Mouse (Mus musculus) liver, postnatal 0 days (tissue): ENCODE results near the gene Slc6a6. TPM values are rescaled to one million over a fixed set of nuclear protein-coding genes. Genes with fewer than 3 reads are reported as not detected.

Source experiments
- ATAC-seq: fragments of 200-750 bp; cut with Nextera tagmentation; 2 replicates; pipeline ENCODE4 v1.8.0; 2017; ENCODE audit warnings: mild to moderate bottlenecking, moderate library complexity
- DNase-seq: peaks from one replicate; pipeline ENCODE4 v3.0.0-alpha.2; 2016
- H3K27ac ChIP-seq: fragments of 300-500 bp; sonication (generic); 2 replicates; pipeline ENCODE4 v1.5.1; 2014; ENCODE audit warnings: antibody characterized with exemption, moderate library complexity, mild to moderate bottlenecking, low read depth
- H3K27me3 ChIP-seq: fragments of 300-500 bp; sonication (generic); 2 replicates; pipeline ENCODE4 v1.6.1; 2014; ENCODE audit warnings: low read length, control low read depth, mixed read lengths; ENCODE audit not compliant: insufficient read depth
- H3K36me3 ChIP-seq: fragments of 300-500 bp; sonication (generic); replicated peaks from 2 replicates; pipeline ENCODE4 v1.6.1; 2014; ENCODE audit warnings: mild to moderate bottlenecking, control low read depth, low read length, moderate library complexity, mixed read lengths; ENCODE audit not compliant: insufficient read depth
- H3K4me1 ChIP-seq: fragments of 300-500 bp; sonication (generic); 2 replicates; pipeline ENCODE4 v1.6.1; 2014; ENCODE audit warnings: antibody characterized with exemption, mild to moderate bottlenecking, control low read depth; ENCODE audit not compliant: insufficient read depth
- H3K4me2 ChIP-seq: fragments of 300-500 bp; sonication (generic); 2 replicates; pipeline ENCODE4 v1.6.1; 2014; ENCODE audit warnings: low read depth, mild to moderate bottlenecking, low read length, moderate library complexity, mixed read lengths
- H3K4me3 ChIP-seq: fragments of 300-500 bp; sonication (generic); 2 replicates; pipeline ENCODE4 v1.5.1; 2014; ENCODE audit warnings: low read depth, low read length
- H3K9ac ChIP-seq: fragments of 300-500 bp; sonication (generic); replicated peaks from 2 replicates; pipeline ENCODE4 v1.6.1; 2014; ENCODE audit warnings: mild to moderate bottlenecking, moderate library complexity
- H3K9me3 ChIP-seq: fragments of 300-500 bp; sonication (generic); 2 replicates; pipeline ENCODE4 v1.6.1; 2016; ENCODE audit warnings: mild to moderate bottlenecking, control low read depth, low read length, mixed read lengths
- CTCF ChIP-seq: sonication (generic); IDR thresholded peaks from 2 replicates; pipeline ENCODE4 v1.5.1; 2016; ENCODE audit warnings: antibody characterized with exemption, low read depth
- EP300 ChIP-seq: IDR thresholded peaks from 2 replicates; pipeline ENCODE4 v1.6.1; 2016; ENCODE audit warnings: antibody characterized with exemption, low read depth, mild to moderate bottlenecking
- WGBS: fragments of 180-500 bp; shearing (Covaris S2); extraction: QIAGEN DNeasy Blood & Tissue Kit; methylation state at CpG from one replicate; pipeline ENCODE4 v1.1.7; 2014; ENCODE audit not compliant: insufficient replicate concordance; 5-methylcytosine and 5-hydroxymethylcytosine counted together
- polyA plus RNA-seq: library from polyadenylated mRNA; unstranded; fragments of >200 nt; fragmentation: Nextera tagmentation; extraction: Ambion mirVana; gene quantifications from 2 replicates; pipeline ENCODE4 v1.2.1, GENCODE M21; 2015

The Slc6a6 gene
- 31.1 and 34.4 TPM in 2 replicates for polyA plus RNA-seq

DNA sequence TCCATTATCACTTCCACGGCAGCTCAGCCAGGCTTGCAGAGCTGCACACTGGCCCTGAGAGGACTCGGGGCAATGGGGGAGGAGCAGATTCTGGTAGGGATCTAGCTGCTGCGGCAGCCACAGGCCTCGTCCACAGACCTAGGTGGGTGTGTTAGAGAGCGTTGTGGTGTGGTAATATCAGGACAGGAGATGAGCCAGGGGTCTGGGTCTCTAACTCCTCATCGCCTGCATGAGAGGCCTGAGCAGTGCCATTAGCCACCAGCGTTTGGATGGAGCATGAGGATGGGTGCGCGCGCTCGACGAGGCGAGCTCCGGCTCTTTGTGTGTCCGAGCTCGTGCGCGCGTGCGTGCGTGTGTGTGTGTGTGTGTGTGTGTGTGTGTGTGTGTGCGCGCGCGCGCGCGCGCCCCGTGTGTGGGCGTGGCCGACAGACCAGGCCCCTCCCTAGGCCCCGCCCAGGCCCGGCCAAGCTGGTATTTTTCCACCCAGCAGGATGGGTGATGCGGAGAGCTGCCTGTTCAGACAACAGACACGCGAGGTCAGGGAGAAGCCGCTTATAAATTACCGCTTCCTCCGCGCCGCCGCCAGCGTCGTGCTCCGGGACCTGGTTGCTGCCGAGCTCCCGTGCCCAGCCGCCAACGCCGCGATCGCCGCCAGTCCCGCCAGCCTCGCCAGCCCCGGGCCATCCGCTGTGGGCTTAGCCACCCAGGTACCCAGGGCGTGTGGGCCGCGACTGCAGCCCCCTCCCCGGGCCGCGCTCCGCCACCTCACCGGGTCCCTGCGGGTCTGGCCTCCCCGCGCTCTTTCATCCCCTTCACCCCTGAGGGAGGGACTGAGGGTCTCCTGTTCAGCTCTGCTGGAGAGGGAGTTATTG is at the start of gene Slc6a6:
Gene Slc6a6, plus strand, starts transcription at position 452 of the 872 bp plus-strand sequence.
- TF ChIP-seq EP300 (no peak), CTCF (no peak)
- DNase-seq = peak; percentile 93
- H3K9ac ChIP-seq = peak within 1 kb of the TSS; percentile 90
- H3K4me1 ChIP-seq = peaks cover 46% of the 10 kb centered on the region
- H3K36me3 ChIP-seq = no peaks in the 10 kb centered on the region
- no peaks in the 10 kb centered on the region for H3K27me3 ChIP-seq
- no peaks in the 10 kb centered on the region for H3K9me3 ChIP-seq
- peak within 1 kb of the TSS; percentile 96 for H3K4me2 ChIP-seq
- peak; percentile 85 for ATAC-seq
- peak within 1 kb of the TSS; percentile 87 for H3K4me3 ChIP-seq
- WGBS = 2% methylated on average over 51 of the region's 69 CpGs
- peak within 1 kb of the TSS; percentile 92 for H3K27ac ChIP-seq

- H3K9me3 ChIP-seq = no peaks in the 10 kb centered on the region
- ATAC-seq (no peak), DNase-seq (no peak)
- no peaks in the 10 kb centered on the region for H3K4me1 ChIP-seq
- H3K9ac ChIP-seq = no peak overlapping the region
- H3K27ac ChIP-seq = no peak overlapping the region
- H3K27me3 ChIP-seq = no peaks in the 10 kb centered on the region
- TF ChIP-seq CTCF (no peak), EP300 (no peak)
- H3K4me2 ChIP-seq = no peak overlapping the region
- WGBS = 40% methylated on average over 2 of the region's 2 CpGs
- H3K4me3 ChIP-seq = no peak overlapping the region
- H3K36me3 ChIP-seq = no peaks in the 10 kb centered on the region
These were observed 49.4 kb upstream of the Slc6a6 start for GRCm38 (mm10) chr6:91634417-91634816.

- ATAC-seq = no peak
- H3K27ac ChIP-seq = no peak overlapping the region
These were observed 49.0 kb upstream of the Slc6a6 start for GRCm38 (mm10) chr6:91634876-91635275.

GRCm38 (mm10) chr6:91638204-91638995 is 45.5 kb upstream of the Slc6a6 start:
- Histone ChIP-seq H3K27ac (no peak overlapping the region), H3K4me3 (no peak overlapping the region), H3K27me3 (no peaks in the 10 kb centered on the region), H3K9me3 (no peaks in the 10 kb centered on the region), H3K4me2 (no peak overlapping the region), H3K4me1 (no peaks in the 10 kb centered on the region), H3K36me3 (no peaks in the 10 kb centered on the region), H3K9ac (no peak overlapping the region)
- ATAC-seq = no peak
- 49% methylated on average over 9 of the region's 9 CpGs for WGBS
- TF ChIP-seq CTCF = no peak
- no peak for TF ChIP-seq EP300
- DNase-seq = no peak

More at GRCm38 (mm10) chr6:91634876-91635275, 49.0 kb upstream of the Slc6a6 start:
- Histone ChIP-seq H3K9me3 (no peaks in the 10 kb centered on the region), H3K27me3 (no peaks in the 10 kb centered on the region), H3K36me3 (no peaks in the 10 kb centered on the region), H3K4me1 (no peaks in the 10 kb centered on the region), H3K4me2 (no peak overlapping the region), H3K9ac (no peak overlapping the region), H3K4me3 (no peak overlapping the region)
- WGBS = 52% methylated on average over 2 of the region's 2 CpGs
- DNase-seq = no peak
- TF ChIP-seq EP300 (no peak), CTCF (no peak)

DNA sequence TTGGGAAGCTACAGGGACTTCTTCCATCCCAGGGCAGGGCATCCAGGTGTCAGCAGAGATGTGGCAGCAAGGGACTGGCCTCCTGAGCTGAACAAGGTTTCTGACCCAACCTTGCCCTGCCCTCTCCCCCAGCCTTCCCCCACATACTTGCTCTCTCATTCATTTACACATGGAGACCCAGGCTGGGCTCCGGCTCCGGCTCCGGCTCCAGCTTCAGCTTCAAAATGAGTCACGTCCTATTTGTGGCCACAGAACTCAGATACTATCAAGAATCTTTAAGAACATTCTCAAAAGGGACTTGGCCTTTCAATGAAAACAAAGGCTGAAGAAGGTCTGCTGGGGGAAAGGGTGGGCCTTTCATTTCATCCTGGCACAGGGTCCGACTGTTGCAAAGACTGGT is 40.8 kb upstream of the Slc6a6 start:
- Histone ChIP-seq H3K9me3 (no peaks in the 10 kb centered on the region), H3K4me2 (no peak overlapping the region), H3K27me3 (no peaks in the 10 kb centered on the region), H3K9ac (no peak overlapping the region), H3K4me3 (no peak overlapping the region), H3K27ac (no peak overlapping the region), H3K4me1 (no peaks in the 10 kb centered on the region), H3K36me3 (no peaks in the 10 kb centered on the region)
- TF ChIP-seq EP300 (no peak), CTCF (no peak)
- 75% methylated on average over 5 of the region's 5 CpGs for WGBS
- DNase-seq (no peak), ATAC-seq (no peak)

GRCm38 (mm10) chr6:91643416-91643921 is 40.4 kb upstream of the Slc6a6 start:
- TF ChIP-seq CTCF (no peak), EP300 (no peak)
- Histone ChIP-seq H3K4me2 (no peak overlapping the region), H3K4me3 (no peak overlapping the region), H3K27me3 (no peaks in the 10 kb centered on the region), H3K9ac (no peak overlapping the region), H3K4me1 (no peaks in the 10 kb centered on the region), H3K27ac (no peak overlapping the region), H3K36me3 (no peaks in the 10 kb centered on the region), H3K9me3 (no peaks in the 10 kb centered on the region)
- ATAC-seq (no peak), DNase-seq (no peak)
- 67% methylated on average over 2 of the region's 2 CpGs for WGBS
